Mouse (Mus musculus): ENCODE measurements around the gene Scfd1.

Scfd1 gene

GRCm38 (mm10) chr12:51377003-51377887 lies at the start of gene Scfd1:
Gene Scfd1 (plus strand): TSS chr12:51377510.
- peak; percentile 95 for DNase-seq

- no peak for DNase-seq
Observed at GRCm38 (mm10) chr12:51337014-51337413, 40.3 kb upstream of the Scfd1 start.

- no peak for DNase-seq
Observed at GRCm38 (mm10) chr12:51346121-51346520, 31.2 kb upstream of the Scfd1 start.

GRCm38 (mm10) chr12:51347988-51348697 lies 29.2 kb upstream of the Scfd1 start, which contains the start of gene G2e3:
Gene G2e3 (plus strand): TSS chr12:51348061.
- DNase-seq, result peak; percentile 87

- DNase-seq, result no peak
Observed at GRCm38 (mm10) chr12:51348698-51348998, 28.7 kb upstream of the Scfd1 start.

GRCm38 (mm10) chr12:51355296-51355695 lies 22.0 kb upstream of the Scfd1 start:
- DNase-seq, result no peak

- no peak for DNase-seq
Observed at GRCm38 (mm10) chr12:51361294-51361693, 16.0 kb upstream of the Scfd1 start.

GRCm38 (mm10) chr12:51362898-51363297 lies 14.4 kb upstream of the Scfd1 start:
- DNase-seq, result no peak

- no peak for DNase-seq
Observed at GRCm38 (mm10) chr12:51368504-51368903, 8.8 kb upstream of the Scfd1 start.

GRCm38 (mm10) chr12:51377888-51378190 lies 529 bp downstream of the Scfd1 start:
- no peak for DNase-seq

- no peak for DNase-seq
Observed at GRCm38 (mm10) chr12:51399871-51400270, 22.6 kb downstream of the Scfd1 start.

GRCm38 (mm10) chr12:51402060-51402698 lies 24.9 kb downstream of the Scfd1 start:
- no peak for DNase-seq

- DNase-seq, result no peak
Observed at GRCm38 (mm10) chr12:51403987-51404586, 26.8 kb downstream of the Scfd1 start.

- no peak for DNase-seq
Observed at GRCm38 (mm10) chr12:51411362-51411761, 34.1 kb downstream of the Scfd1 start.

GRCm38 (mm10) chr12:51437541-51437940 lies 60.2 kb downstream of the Scfd1 start:
- DNase-seq, result no peak

GRCm38 (mm10) chr12:51438311-51438710 lies 61.0 kb downstream of the Scfd1 start:
- no peak for DNase-seq

- no peak for DNase-seq
Observed at GRCm38 (mm10) chr12:51449303-51449702, 72.0 kb downstream of the Scfd1 start.

GRCm38 (mm10) chr12:51470881-51471280 lies 93.6 kb downstream of the Scfd1 start:
- no peak for DNase-seq

- DNase-seq, result no peak
Observed at GRCm38 (mm10) chr12:51481246-51481645, 103.9 kb downstream of the Scfd1 start.

GRCm38 (mm10) chr12:51492040-51492439 lies 114.7 kb downstream of the Scfd1 start:
- no peak for DNase-seq

GRCm38 (mm10) chr12:51493476-51493875 lies 116.2 kb downstream of the Scfd1 start:
- no peak for DNase-seq

GRCm38 (mm10) chr12:51494641-51495040 lies 117.3 kb downstream of the Scfd1 start:
- DNase-seq, result peak; percentile 45

Measured in right cerebral cortex, postnatal 25 days (tissue).